Mouse (Mus musculus) G1E (cell line): Measurements from ENCODE around the gene Lclat1.

Experiments
- CTCF ChIP-seq: IDR thresholded peaks from 2 replicates; pipeline ENCODE4 v1.5.1; 2012; ENCODE audit warnings: low read depth, low read length, inconsistent platforms, mixed read lengths
- POLR2AphosphoS5 ChIP-seq: IDR thresholded peaks from 2 replicates; pipeline ENCODE4 v1.6.1; 2012; ENCODE audit warnings: low read depth, low read length, inconsistent platforms; ENCODE audit not compliant: insufficient replicate concordance
- TAL1 ChIP-seq: conservative IDR thresholded peaks from 2 replicates; pipeline ENCODE4 v1.6.1; 2012; ENCODE audit warnings: low read depth, low read length, inconsistent platforms, mixed read lengths

DNA sequence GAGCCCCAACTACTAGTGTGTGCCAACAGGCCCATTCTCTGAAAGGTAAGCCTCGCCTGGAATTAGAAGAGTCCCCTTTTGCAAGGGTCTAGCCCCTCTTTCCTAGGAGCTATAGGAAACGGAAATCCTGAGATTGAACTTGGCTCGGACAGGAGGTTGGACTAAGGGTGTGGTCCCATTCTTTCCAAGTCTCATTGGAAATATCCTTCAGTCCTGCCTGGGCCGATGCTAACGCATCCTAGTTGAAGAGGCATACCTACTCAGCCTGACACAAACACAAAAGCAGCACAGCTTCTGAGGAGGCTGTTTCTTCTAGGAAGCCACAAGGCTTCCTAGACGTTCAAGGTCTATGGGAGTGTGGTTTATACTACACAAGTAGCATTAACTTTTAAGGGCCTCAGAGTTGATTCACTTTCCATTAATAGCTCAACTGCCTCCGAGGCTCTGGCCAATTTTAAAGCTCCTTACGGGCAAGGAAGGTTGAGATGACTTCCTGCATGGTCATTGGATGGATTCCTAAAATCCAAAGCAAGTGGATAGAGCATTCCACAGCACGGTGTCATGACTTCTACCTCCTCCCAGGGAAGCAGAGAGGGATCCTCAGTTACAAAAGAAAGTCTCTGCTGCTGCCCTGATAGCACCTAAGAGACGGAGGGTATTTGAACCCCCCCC, 39.3 kb upstream of the Lclat1 start:
- TF ChIP-seq POLR2AphosphoS5 (no peak), CTCF (no peak), TAL1 (no peak)
